Mouse (Mus musculus) spleen, adult 2 months (tissue): ENCODE data around the gene Trim62. TPM values are rescaled to one million over a fixed set of nuclear protein-coding genes. Genes with fewer than 3 reads are reported as not detected.
A peak's percentile ranks its signal among the peaks of the same experiment; 100 is the strongest.

Experiments used
- DNase-seq, 2 experiments: peaks; one replicate each; pipeline versions ENCODE4 v3.0.0 to v3.0.0-alpha.2; 2012 to 2021; ENCODE audit warnings: low spot score in 2 of 2, low read depth in 1 of 2
- H3K27ac ChIP-seq: fragments of 200-500 bp; 2 replicates; pipeline ENCODE4 v1.5.1; 2012; ENCODE audit warnings: low read length, inconsistent platforms; ENCODE audit not compliant: insufficient read depth
- H3K27me3 ChIP-seq: fragments of 200-500 bp; 2 replicates; pipeline ENCODE4 v1.6.1; 2012; ENCODE audit warnings: mild to moderate bottlenecking, moderate library complexity, low read length, inconsistent platforms; ENCODE audit not compliant: control insufficient read depth, insufficient read depth
- H3K36me3 ChIP-seq: fragments of 200-500 bp; 2 replicates; pipeline ENCODE4 v1.6.1; 2012; ENCODE audit warnings: mild to moderate bottlenecking, low read length, inconsistent platforms; ENCODE audit not compliant: control insufficient read depth, insufficient read depth
- H3K4me1 ChIP-seq: fragments of 200-500 bp; 2 replicates; pipeline ENCODE4 v1.6.1; 2011; ENCODE audit warnings: inconsistent platforms; ENCODE audit not compliant: control insufficient read depth, insufficient read depth, insufficient read length
- H3K4me3 ChIP-seq: fragments of 200-500 bp; 2 replicates; pipeline ENCODE4 v1.5.1; 2011; ENCODE audit warnings: mild to moderate bottlenecking, inconsistent platforms; ENCODE audit not compliant: insufficient read depth, insufficient read length; ENCODE audit errors: extremely low read depth
- CTCF ChIP-seq: fragments of 200-500 bp; IDR thresholded peaks from 2 replicates; pipeline ENCODE4 v1.5.1; 2011; ENCODE audit warnings: mild to moderate bottlenecking, inconsistent platforms; ENCODE audit not compliant: insufficient read depth, insufficient read length, insufficient replicate concordance; ENCODE audit errors: extremely low read depth
- POLR2A ChIP-seq: fragments of 200-500 bp; IDR thresholded peaks from 2 replicates; pipeline ENCODE4 v1.6.1; 2011; ENCODE audit warnings: low read depth, low read length, inconsistent platforms
- WGBS: fragments of 180-500 bp; shearing (Covaris S2); methylation state at CpG from one replicate; pipeline ENCODE4 v1.1.7; 2018; 5-methylcytosine and 5-hydroxymethylcytosine counted together
- polyA plus RNA-seq: library from polyadenylated mRNA; depleted of rRNA; stranded (reverse); fragments of >200 nt; gene quantifications from 2 replicates; pipeline ENCODE4 v1.2.3, GENCODE M21; 2012

Trim62 gene
- polyA plus RNA-seq, 1 experiment = 3.9 TPM

DNA sequence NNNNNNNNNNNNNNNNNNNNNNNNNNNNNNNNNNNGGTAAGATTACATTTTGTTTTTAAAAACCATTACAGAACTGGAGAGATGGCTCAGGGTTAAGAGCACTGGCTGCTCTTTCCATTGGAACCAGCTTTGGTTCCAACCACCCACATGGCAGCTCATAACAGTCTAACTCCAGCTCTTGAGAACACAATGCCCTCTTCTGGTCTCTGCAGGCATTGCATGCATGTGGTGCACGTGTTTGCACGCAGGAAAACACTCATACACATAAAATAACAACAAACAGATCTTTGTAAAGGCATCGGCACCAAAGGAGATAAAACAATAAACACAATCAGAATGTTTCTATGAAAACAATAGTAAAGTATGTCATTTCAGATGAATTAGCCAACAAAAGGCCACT, 59.0 kb downstream of the Trim62 start:
- WGBS = 65% methylated on average over 3 of the region's 3 CpGs
- Histone ChIP-seq H3K27ac (no peak overlapping the region), H3K27me3 (no peaks in the 10 kb centered on the region), H3K36me3 (no peaks in the 10 kb centered on the region), H3K4me1 (no peaks in the 10 kb centered on the region), H3K4me3 (no peak overlapping the region)
- TF ChIP-seq POLR2A (no peak), CTCF (no peak)
- no peak for DNase-seq

GRCm38 (mm10) chr4:128946736-128947135, 63.4 kb downstream of the Trim62 start:
- Histone ChIP-seq H3K27ac (no peak overlapping the region), H3K27me3 (no peaks in the 10 kb centered on the region), H3K4me1 (no peaks in the 10 kb centered on the region), H3K4me3 (no peak overlapping the region), H3K36me3 (no peaks in the 10 kb centered on the region)
- TF ChIP-seq POLR2A (no peak), CTCF (no peak)
- WGBS = 91% methylated on average over 9 of the region's 9 CpGs
- DNase-seq = no peak

- Histone ChIP-seq H3K36me3 (no peaks in the 10 kb centered on the region), H3K4me3 (no peak overlapping the region), H3K27me3 (no peaks in the 10 kb centered on the region), H3K4me1 (no peaks in the 10 kb centered on the region), H3K27ac (no peak overlapping the region)
- 42% methylated on average over 18 of the region's 18 CpGs for WGBS
- DNase-seq = no peak
- no peak for TF ChIP-seq POLR2A
- no peak for TF ChIP-seq CTCF
These were observed 64.0 kb downstream of the Trim62 start for GRCm38 (mm10) chr4:128947326-128947933.

GRCm38 (mm10) chr4:128948137-128948674, 64.8 kb downstream of the Trim62 start:
- Histone ChIP-seq H3K4me1 (no peaks in the 10 kb centered on the region), H3K27me3 (no peaks in the 10 kb centered on the region), H3K4me3 (no peak overlapping the region), H3K36me3 (no peaks in the 10 kb centered on the region), H3K27ac (no peak overlapping the region)
- DNase-seq = peak in 1 of 2 experiments; percentile 33
- WGBS = 26% methylated on average over 6 of the region's 6 CpGs
- TF ChIP-seq CTCF = peak; percentile 19; the same call in 1 of the 2 replicates
- no peak for TF ChIP-seq POLR2A

- WGBS = 64% methylated on average over 15 of the region's 15 CpGs
- TF ChIP-seq POLR2A = no peak
- no peak for TF ChIP-seq CTCF
- no peak for DNase-seq
- Histone ChIP-seq H3K4me1 (no peaks in the 10 kb centered on the region), H3K27me3 (no peaks in the 10 kb centered on the region), H3K27ac (no peak overlapping the region), H3K36me3 (no peaks in the 10 kb centered on the region), H3K4me3 (no peak overlapping the region)
These were observed 66.2 kb downstream of the Trim62 start for GRCm38 (mm10) chr4:128949470-128950005.

DNA sequence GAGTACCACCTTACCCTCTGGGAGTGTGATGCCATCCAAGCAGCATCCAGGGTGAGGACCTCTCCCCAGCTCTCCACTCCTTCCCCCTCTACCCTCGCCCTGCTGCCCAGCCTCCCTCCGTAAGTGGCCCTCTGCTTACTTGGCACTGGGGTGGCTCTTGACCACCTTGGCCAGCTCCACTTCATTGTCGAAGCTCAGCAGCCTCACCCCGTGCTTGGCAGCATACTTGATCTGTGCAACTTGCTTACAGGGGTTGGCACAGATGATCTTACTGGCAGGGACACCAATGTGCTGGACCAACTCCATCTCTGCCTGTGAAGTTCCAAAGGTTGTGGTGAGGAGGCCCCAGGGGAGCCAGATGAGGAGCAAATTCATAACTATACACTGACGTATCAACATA, 67.1 kb downstream of the Trim62 start:
- H3K27ac ChIP-seq = no peak overlapping the region
- WGBS = 81% methylated on average over 5 of the region's 5 CpGs
- TF ChIP-seq CTCF (no peak), POLR2A (no peak)
- no peaks in the 10 kb centered on the region for H3K27me3 ChIP-seq
- no peak overlapping the region for H3K4me3 ChIP-seq
- H3K36me3 ChIP-seq = no peaks in the 10 kb centered on the region
- no peaks in the 10 kb centered on the region for H3K4me1 ChIP-seq
- DNase-seq = no peak

DNA sequence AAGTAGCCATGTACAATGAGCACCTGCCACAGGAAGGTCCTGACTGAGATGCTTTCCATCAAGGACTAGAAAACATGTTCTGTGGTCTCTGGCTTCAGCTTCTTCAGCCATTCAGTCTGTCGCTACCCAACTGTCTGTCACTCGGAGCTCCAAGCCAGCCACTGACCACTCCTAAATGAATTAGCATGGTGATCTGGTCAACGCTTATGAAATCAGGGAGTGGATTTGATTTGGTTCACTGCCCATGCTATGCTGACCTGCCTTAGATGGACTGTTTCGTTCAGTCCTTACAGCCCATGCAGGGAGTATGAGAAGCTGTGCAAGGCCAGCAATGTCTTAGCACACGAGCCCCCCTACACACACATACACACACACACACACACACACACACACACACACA, 70.5 kb downstream of the Trim62 start:
- Histone ChIP-seq H3K27ac (no peak overlapping the region), H3K4me1 (no peaks in the 10 kb centered on the region), H3K4me3 (no peak overlapping the region), H3K27me3 (no peaks in the 10 kb centered on the region), H3K36me3 (no peaks in the 10 kb centered on the region)
- DNase-seq = no peak
- TF ChIP-seq CTCF = no peak
- no peak for TF ChIP-seq POLR2A
- 87% methylated on average over 5 of the region's 5 CpGs for WGBS
